Mouse (Mus musculus) gastrocnemius, postnatal 10 days (tissue): ENCODE data around the gene Gm30083. TPM values are rescaled to one million over a fixed set of nuclear protein-coding genes. Genes with fewer than 3 reads are reported as not detected.

Experiments
- DNase-seq: peaks from one replicate; pipeline ENCODE4 v3.0.0; 2021; ENCODE audit warnings: mixed read lengths
- total RNA-seq, 2 experiments: library from RNA; stranded (reverse); gene quantifications; 2 replicates each; pipeline ENCODE4 v1.2.3; 2021

The Gm30083 gene
- total RNA-seq, 2 experiments from 2014 or later = not detected

- DNase-seq = peak; percentile 36
These were observed 55.6 kb downstream of the Gm30083 start for GRCm38 (mm10) chr14:33959341-33959740.

GRCm38 (mm10) chr14:33958841-33959240 lies 56.1 kb downstream of the Gm30083 start:
- no peak for DNase-seq

DNA sequence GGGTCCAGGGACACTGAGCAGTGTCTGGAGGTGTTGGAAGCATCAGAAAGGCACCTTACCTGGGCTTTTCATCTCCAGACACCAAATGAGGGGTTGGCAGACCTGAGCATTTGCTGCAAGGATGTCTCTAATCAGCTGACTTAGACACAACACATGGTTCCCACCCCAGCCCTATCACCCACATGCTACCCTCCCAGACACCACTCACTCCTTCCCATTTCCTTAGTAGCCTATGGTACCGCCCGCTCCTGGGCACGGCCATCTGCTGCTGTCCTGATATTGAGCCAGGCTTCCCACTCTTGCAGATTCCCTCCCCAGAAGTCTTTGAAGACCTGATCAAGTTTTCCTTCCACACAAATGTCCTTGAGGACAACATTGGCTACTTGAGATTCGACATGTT lies 56.8 kb downstream of the Gm30083 start:
- no peak for DNase-seq

- no peak for DNase-seq
These were observed 58.9 kb downstream of the Gm30083 start for GRCm38 (mm10) chr14:33956055-33956454.

GRCm38 (mm10) chr14:33953761-33954160 lies 61.2 kb downstream of the Gm30083 start, which contains the start of gene Rbp3:
Rbp3 (plus strand) TSS chr14:33954003.
- no peak for DNase-seq

GRCm38 (mm10) chr14:33952233-33952981 lies 62.6 kb downstream of the Gm30083 start:
- DNase-seq = no peak

GRCm38 (mm10) chr14:33946125-33946524 lies 68.9 kb downstream of the Gm30083 start:
- no peak for DNase-seq

GRCm38 (mm10) chr14:33942222-33942621 lies 72.8 kb downstream of the Gm30083 start:
- no peak for DNase-seq

- no peak for DNase-seq
These were observed 74.2 kb downstream of the Gm30083 start, which contains the start of gene Gdf2 for GRCm38 (mm10) chr14:33940739-33941138. Gdf2 (plus strand) TSS chr14:33941039.

GRCm38 (mm10) chr14:33939117-33939516 lies 75.9 kb downstream of the Gm30083 start:
- peak; percentile 76 for DNase-seq

Other genes starting within 250 kb of the Gm30083 start
- 1 to 10 TPM; 4.1 to 5.0 TPM for gene Gdf10, start 91.6 kb downstream of the Gm30083 start, total RNA-seq
- not detected for gene Gdf2, start 74.1 kb downstream of the Gm30083 start, total RNA-seq
- not detected for gene Rbp3, start 61.2 kb downstream of the Gm30083 start, total RNA-seq
- gene Zfp488, start 36.4 kb downstream of the Gm30083 start, total RNA-seq = under 1 TPM in 1 of 2 experiments, not detected in 1; 0.09 TPM
- not detected for gene Gm5460, start 1.6 kb upstream of the Gm30083 start, total RNA-seq
- gene Antxrl, start 37.5 kb upstream of the Gm30083 start, total RNA-seq = not detected
- gene Anxa8, start 70.8 kb upstream of the Gm30083 start, total RNA-seq = 1 to 10 TPM in 1 of 2 experiments, under 1 TPM in 1; 0.28 to 1.3 TPM
- not detected for gene A630023A22Rik, start 87.6 kb upstream of the Gm30083 start, total RNA-seq
- under 1 TPM; 0.16 TPM for gene Npy4r, start 137.3 kb upstream of the Gm30083 start, total RNA-seq
- under 1 TPM; 0.50 to 0.52 TPM for gene Gprin2, start 186.5 kb upstream of the Gm30083 start, total RNA-seq
- gene Syt15, start 204.4 kb upstream of the Gm30083 start, total RNA-seq = 1 to 10 TPM in 1 of 2 experiments, under 1 TPM in 1; 0.89 to 1.6 TPM